Mouse (Mus musculus) right cerebral cortex, adult 18-20 months (tissue): ENCODE measurements around the gene Gm28230.

Experiments used
- DNase-seq: peaks from one replicate; pipeline ENCODE4 v3.0.0; 2022; ENCODE audit warnings: mixed read lengths

Gene Gm28230

GRCm38 (mm10) chr2:74726551-74726950 lies at the start of gene Gm28230:
Gene Gm28230, plus strand, starts transcription at chr2:74726728.
- DNase-seq: no peak

- DNase-seq: no peak
Observed at GRCm38 (mm10) chr2:74677106-74677505, 49.4 kb upstream of the Gm28230 start.

GRCm38 (mm10) chr2:74678891-74679595 lies 47.5 kb upstream of the Gm28230 start, which contains the start of gene Hoxd11:
Gene Hoxd11, plus strand, starts transcription at chr2:74679557.
- DNase-seq: no peak

- no peak for DNase-seq
Observed at GRCm38 (mm10) chr2:74679596-74679971, 46.9 kb upstream of the Gm28230 start.

- DNase-seq: no peak
Observed at GRCm38 (mm10) chr2:74679980-74680379, 46.5 kb upstream of the Gm28230 start.

GRCm38 (mm10) chr2:74680561-74681398 lies 45.7 kb upstream of the Gm28230 start:
- DNase-seq: no peak

- no peak for DNase-seq
Observed at GRCm38 (mm10) chr2:74681594-74682531, 44.7 kb upstream of the Gm28230 start.

- DNase-seq: no peak
Observed at GRCm38 (mm10) chr2:74682796-74683195, 43.7 kb upstream of the Gm28230 start.

GRCm38 (mm10) chr2:74683471-74683951 lies 43.0 kb upstream of the Gm28230 start:
- DNase-seq: no peak

- no peak for DNase-seq
Observed at GRCm38 (mm10) chr2:74684106-74684505, 42.4 kb upstream of the Gm28230 start.

- DNase-seq: no peak
Observed at GRCm38 (mm10) chr2:74685059-74685603, 41.4 kb upstream of the Gm28230 start.

GRCm38 (mm10) chr2:74686301-74686987 lies 40.1 kb upstream of the Gm28230 start:
- DNase-seq: peak; percentile 48

GRCm38 (mm10) chr2:74686988-74687697 lies 39.4 kb upstream of the Gm28230 start:
- no peak for DNase-seq

GRCm38 (mm10) chr2:74687698-74688555 lies 38.6 kb upstream of the Gm28230 start:
- no peak for DNase-seq

- no peak for DNase-seq
Observed at GRCm38 (mm10) chr2:74688795-74689573, 37.5 kb upstream of the Gm28230 start.

GRCm38 (mm10) chr2:74689574-74690337 lies 36.8 kb upstream of the Gm28230 start:
- DNase-seq: no peak

GRCm38 (mm10) chr2:74690338-74690716 lies 36.2 kb upstream of the Gm28230 start:
- no peak for DNase-seq
